Mouse (Mus musculus): ENCODE measurements around the gene Jag1. TPM values are rescaled to one million over a fixed set of nuclear protein-coding genes. Genes with fewer than 3 reads are reported as not detected.

Jag1 gene
- polyA plus RNA-seq, 1 experiment from 2014 or later: 17.8 TPM

GRCm38 (mm10) chr2:137096981-137097460 is 19.4 kb downstream of the Jag1 start:
- Histone ChIP-seq H3K4me1 (replicated peaks) (peaks cover 98% of the 10 kb centered on the region), H3K9ac (no peak overlapping the region), H3K9me3 (no peaks in the 10 kb centered on the region), H3K4me3 (no peak overlapping the region), H3K27ac (replicated peaks) (peak overlapping the region; percentile 49; the same call in 1 of the 2 replicates), H3K36me3 (peaks cover 15% of the 10 kb centered on the region), H3K27me3 (no peaks in the 10 kb centered on the region), H3K4me2 (no peak overlapping the region)
- ATAC-seq (ENCODE audit: low read depth): no peak
- WGBS: 7% methylated on average over 3 of the region's 5 CpGs

GRCm38 (mm10) chr2:137094301-137094700 is 22.1 kb downstream of the Jag1 start:
- Histone ChIP-seq H3K4me2 (no peak overlapping the region), H3K9me3 (no peaks in the 10 kb centered on the region), H3K27ac (replicated peaks) (0 out of 2 replicates have a peak overlapping the region, but pooled peaks have one; percentile 9), H3K27me3 (no peaks in the 10 kb centered on the region), H3K4me3 (no peak overlapping the region), H3K9ac (no peak overlapping the region), H3K4me1 (replicated peaks) (peaks cover 91% of the 10 kb centered on the region), H3K36me3 (peaks cover 39% of the 10 kb centered on the region)
- no peak for ATAC-seq (ENCODE audit: low read depth)
- 52% methylated on average over 8 of the region's 8 CpGs for WGBS

- no peaks in the 10 kb centered on the region for H3K27me3 ChIP-seq
- peaks cover 81% of the 10 kb centered on the region for H3K4me1 ChIP-seq (replicated peaks)
- H3K36me3 ChIP-seq: peaks cover 49% of the 10 kb centered on the region
- peak overlapping the region; percentile 62 for H3K27ac ChIP-seq (replicated peaks)
- H3K9ac ChIP-seq: no peak overlapping the region
- ATAC-seq (ENCODE audit: low read depth): no peak
- H3K4me2 ChIP-seq: no peak overlapping the region
- no peaks in the 10 kb centered on the region for H3K9me3 ChIP-seq
- 45% methylated on average over 7 of the region's 7 CpGs for WGBS
- no peak overlapping the region for H3K4me3 ChIP-seq
Measured at GRCm38 (mm10) chr2:137093298-137093630, 23.2 kb downstream of the Jag1 start.

- no peak overlapping the region for H3K9ac ChIP-seq
- 12% methylated on average over 10 of the region's 10 CpGs for WGBS
- peak overlapping the region; percentile 62 for H3K27ac ChIP-seq (replicated peaks)
- H3K9me3 ChIP-seq: no peaks in the 10 kb centered on the region
- H3K4me1 ChIP-seq (replicated peaks): peaks cover 78% of the 10 kb centered on the region
- peak; percentile 69 for ATAC-seq (ENCODE audit: low read depth)
- H3K36me3 ChIP-seq: peaks cover 55% of the 10 kb centered on the region
- no peak overlapping the region for H3K4me2 ChIP-seq
- no peak overlapping the region for H3K4me3 ChIP-seq
- no peaks in the 10 kb centered on the region for H3K27me3 ChIP-seq
Measured at GRCm38 (mm10) chr2:137092523-137093297, 23.7 kb downstream of the Jag1 start.

DNA sequence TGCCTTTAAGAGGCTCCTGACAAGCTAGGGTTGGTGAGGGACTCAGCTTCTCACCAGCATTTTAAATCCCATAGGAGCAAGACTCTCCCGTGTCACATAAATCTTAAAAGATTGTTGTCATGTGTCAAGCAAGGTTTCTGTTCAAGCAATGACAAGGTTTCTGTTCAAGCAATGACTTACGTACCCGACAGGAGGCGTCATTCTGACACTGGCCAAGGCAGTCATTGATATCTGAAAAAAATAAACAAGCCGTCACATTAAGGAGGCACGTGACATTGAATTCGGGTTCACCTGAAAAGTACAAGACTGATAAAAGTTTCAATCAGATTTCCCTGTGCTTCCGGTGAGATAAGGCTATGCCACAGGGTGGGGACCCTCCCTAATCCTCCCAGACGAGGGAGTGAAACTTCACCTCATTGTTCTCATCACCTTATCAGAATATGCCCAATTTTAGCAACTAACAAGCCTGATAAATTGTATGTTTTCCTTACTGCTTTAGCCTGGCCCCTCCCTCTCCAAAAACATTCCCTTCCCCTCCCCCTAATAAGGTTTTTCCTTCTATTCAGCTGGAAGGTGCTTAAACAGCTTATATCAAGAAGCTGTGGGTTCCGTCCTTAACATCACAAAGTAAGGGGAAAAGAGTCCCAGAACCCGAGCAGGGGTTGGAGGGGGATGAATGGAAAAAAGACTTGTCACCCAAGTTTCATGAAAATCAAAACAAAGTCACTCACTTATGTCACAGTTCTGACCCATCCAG is 24.5 kb downstream of the Jag1 start:
- peaks cover 63% of the 10 kb centered on the region for H3K36me3 ChIP-seq
- 60% methylated on average over 11 of the region's 11 CpGs for WGBS
- no peak overlapping the region for H3K4me3 ChIP-seq
- no peaks in the 10 kb centered on the region for H3K9me3 ChIP-seq
- H3K9ac ChIP-seq: no peak overlapping the region
- no peak overlapping the region for H3K4me2 ChIP-seq
- 0 out of 2 replicates have a peak, but pooled peaks have one; percentile 3 for ATAC-seq (ENCODE audit: low read depth)
- H3K27me3 ChIP-seq: no peaks in the 10 kb centered on the region
- H3K27ac ChIP-seq (replicated peaks): no peak overlapping the region; the same call in 1 of the 2 replicates
- peaks cover 78% of the 10 kb centered on the region for H3K4me1 ChIP-seq (replicated peaks)

GRCm38 (mm10) chr2:137087705-137088104 is 28.7 kb downstream of the Jag1 start:
- no peak overlapping the region for H3K4me2 ChIP-seq
- no peak overlapping the region for H3K9ac ChIP-seq
- H3K4me1 ChIP-seq (replicated peaks): peaks cover 41% of the 10 kb centered on the region
- WGBS: 78% methylated on average over 6 of the region's 6 CpGs
- no peaks in the 10 kb centered on the region for H3K9me3 ChIP-seq
- H3K27me3 ChIP-seq: no peaks in the 10 kb centered on the region
- no peak overlapping the region for H3K27ac ChIP-seq (replicated peaks)
- H3K36me3 ChIP-seq: peaks cover 83% of the 10 kb centered on the region
- no peak overlapping the region for H3K4me3 ChIP-seq
- no peak for ATAC-seq (ENCODE audit: low read depth)

DNA sequence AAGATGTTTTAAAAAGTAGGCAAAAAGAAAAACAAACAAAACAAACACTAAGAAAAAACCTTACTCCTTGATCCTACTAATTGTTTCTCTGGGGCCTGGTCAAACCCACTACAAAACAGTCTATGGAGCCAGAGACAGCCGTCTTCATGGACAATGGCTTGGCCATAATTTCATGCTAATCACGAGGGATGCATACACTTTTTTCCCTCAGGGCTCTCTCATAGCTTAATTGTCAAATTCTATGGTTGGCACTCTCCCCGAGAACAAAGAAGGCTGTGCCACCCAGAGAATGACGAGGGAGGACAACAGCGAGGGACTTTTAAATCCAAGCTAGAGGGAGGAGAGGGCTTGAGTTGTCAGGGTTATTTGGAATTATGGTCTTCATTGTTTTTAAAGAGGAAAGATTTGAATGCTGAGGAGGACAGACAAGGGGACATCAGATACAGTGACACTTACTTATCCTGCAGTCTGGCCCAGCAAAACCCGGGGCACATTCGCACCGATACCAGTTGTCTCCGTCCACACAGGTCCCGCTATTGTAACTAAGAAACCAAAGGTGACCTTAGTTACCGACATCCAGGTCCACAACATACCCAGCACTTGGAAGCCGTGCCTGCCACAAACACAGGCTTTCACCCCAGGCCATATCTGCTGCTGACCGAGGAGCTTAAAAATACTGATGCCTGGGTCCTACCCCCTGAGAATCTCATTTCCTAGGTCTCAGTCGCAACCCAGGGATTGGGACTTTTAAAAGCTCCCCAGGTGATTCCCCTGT is 29.6 kb downstream of the Jag1 start:
- H3K9ac ChIP-seq: no peak overlapping the region
- H3K9me3 ChIP-seq: no peaks in the 10 kb centered on the region
- 51% methylated on average over 14 of the region's 14 CpGs for WGBS
- H3K4me1 ChIP-seq (replicated peaks): peaks cover 32% of the 10 kb centered on the region
- no peak for ATAC-seq (ENCODE audit: low read depth)
- H3K27me3 ChIP-seq: no peaks in the 10 kb centered on the region
- H3K27ac ChIP-seq (replicated peaks): peak overlapping the region; percentile 9; the same call in 1 of the 2 replicates
- H3K4me3 ChIP-seq: no peak overlapping the region
- peaks cover 85% of the 10 kb centered on the region for H3K36me3 ChIP-seq
- no peak overlapping the region for H3K4me2 ChIP-seq

- no peak for ATAC-seq (ENCODE audit: low read depth)
- H3K27ac ChIP-seq (replicated peaks): no peak overlapping the region
- peaks cover 70% of the 10 kb centered on the region for H3K36me3 ChIP-seq
- H3K9me3 ChIP-seq: no peaks in the 10 kb centered on the region
- WGBS: 70% methylated on average over 8 of the region's 8 CpGs
- H3K4me3 ChIP-seq: no peak overlapping the region
- H3K9ac ChIP-seq: no peak overlapping the region
- H3K27me3 ChIP-seq: no peaks in the 10 kb centered on the region
- H3K4me2 ChIP-seq: no peak overlapping the region
- H3K4me1 ChIP-seq (replicated peaks): peaks cover 23% of the 10 kb centered on the region
Measured at GRCm38 (mm10) chr2:137085257-137085656, 31.2 kb downstream of the Jag1 start.

DNA sequence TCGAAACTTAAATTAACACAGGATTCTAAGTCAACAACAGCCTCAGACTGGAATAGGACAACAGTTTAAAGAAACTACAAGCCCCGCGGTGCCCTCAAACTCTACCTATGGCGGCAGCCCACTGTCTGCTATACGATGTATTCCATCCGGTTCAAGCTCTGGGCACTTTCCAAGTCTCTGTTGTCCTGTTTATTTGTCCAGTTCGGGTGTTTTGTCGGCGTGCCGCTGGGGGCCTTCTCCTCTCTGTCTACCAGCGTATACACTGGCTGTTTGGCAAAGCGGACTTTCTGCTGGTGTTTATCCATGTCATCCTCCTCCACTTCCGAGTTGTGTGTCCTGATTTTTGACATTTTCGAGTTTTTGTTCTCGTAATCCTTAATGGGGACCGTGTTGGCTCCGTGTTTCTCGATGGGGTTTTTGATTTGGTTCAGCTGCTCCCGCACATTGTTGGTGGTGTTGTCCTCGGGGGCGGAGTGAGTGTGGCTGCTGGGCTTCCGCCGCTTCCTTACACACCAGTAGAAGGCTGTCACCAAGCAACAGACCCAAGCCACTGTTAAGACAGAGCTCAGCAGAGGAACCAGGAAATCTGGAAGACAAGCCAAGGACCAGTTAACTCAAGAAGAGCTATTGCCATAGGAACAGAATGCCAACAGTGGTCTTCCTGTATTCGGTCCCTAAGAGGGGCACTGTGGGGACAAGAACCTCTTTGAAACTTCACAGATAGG is 33.4 kb downstream of the Jag1 start:
- H3K27me3 ChIP-seq: no peaks in the 10 kb centered on the region
- H3K36me3 ChIP-seq: peaks cover 49% of the 10 kb centered on the region
- no peak for ATAC-seq (ENCODE audit: low read depth)
- no peak overlapping the region for H3K4me2 ChIP-seq
- H3K27ac ChIP-seq (replicated peaks): no peak overlapping the region
- no peaks in the 10 kb centered on the region for H3K9me3 ChIP-seq
- H3K4me1 ChIP-seq (replicated peaks): peaks cover 30% of the 10 kb centered on the region
- no peak overlapping the region for H3K4me3 ChIP-seq
- WGBS: 90% methylated on average over 24 of the region's 24 CpGs
- no peak overlapping the region for H3K9ac ChIP-seq

- H3K4me3 ChIP-seq: no peak overlapping the region
- H3K9me3 ChIP-seq: no peaks in the 10 kb centered on the region
- H3K27me3 ChIP-seq: no peaks in the 10 kb centered on the region
- H3K27ac ChIP-seq (replicated peaks): no peak overlapping the region
- H3K4me1 ChIP-seq (replicated peaks): peaks cover 15% of the 10 kb centered on the region
- no peak overlapping the region for H3K4me2 ChIP-seq
- 86% methylated on average over 7 of the region's 7 CpGs for WGBS
- H3K9ac ChIP-seq: no peak overlapping the region
- peaks cover 33% of the 10 kb centered on the region for H3K36me3 ChIP-seq
- no peak for ATAC-seq (ENCODE audit: low read depth)
Measured at GRCm38 (mm10) chr2:137081001-137081400, 35.4 kb downstream of the Jag1 start.

- Histone ChIP-seq H3K4me1 (replicated peaks) (peaks cover 15% of the 10 kb centered on the region), H3K4me3 (no peak overlapping the region), H3K4me2 (no peak overlapping the region), H3K36me3 (peaks cover 29% of the 10 kb centered on the region), H3K27me3 (no peaks in the 10 kb centered on the region), H3K9ac (no peak overlapping the region), H3K27ac (replicated peaks) (no peak overlapping the region), H3K9me3 (no peaks in the 10 kb centered on the region)
- ATAC-seq (ENCODE audit: low read depth): no peak
- WGBS: 88% methylated on average over 6 of the region's 6 CpGs
Measured at GRCm38 (mm10) chr2:137080468-137080867, 36.0 kb downstream of the Jag1 start.

All from neural tube, embryonic 13.5 days (tissue).